Mouse (Mus musculus): ENCODE data around the gene Filip1. TPM values are rescaled to one million over a fixed set of nuclear protein-coding genes. Genes with fewer than 3 reads are reported as not detected.

Filip1 gene
- polyA plus RNA-seq, 1 experiment from 2014 or later, result 4.2 TPM

Other genes with a start within 250 kb of the Filip1 start
- 101 and 104 TPM in 2 replicates for gene Tmem30a, start 219.3 kb downstream of the Filip1 start, polyA plus RNA-seq (2016; fragmentation: Nextera tagmentation; extraction: Ambion mirVana)
- 83.4 and 89.3 TPM in 2 replicates for gene Senp6, start 54.1 kb upstream of the Filip1 start, polyA plus RNA-seq (2016; fragmentation: Nextera tagmentation; extraction: Ambion mirVana)
- 16.1 and 19.6 TPM in 2 replicates for gene Myo6, start 152.2 kb upstream of the Filip1 start, polyA plus RNA-seq (2016; fragmentation: Nextera tagmentation; extraction: Ambion mirVana)